Mouse (Mus musculus): ENCODE results near the gene Ttc28. TPM values are rescaled to one million over a fixed set of nuclear protein-coding genes. Genes with fewer than 3 reads are reported as not detected.

The Ttc28 gene
- polyA plus RNA-seq, 1 experiment from 2014 or later = 5.8 TPM

DNA sequence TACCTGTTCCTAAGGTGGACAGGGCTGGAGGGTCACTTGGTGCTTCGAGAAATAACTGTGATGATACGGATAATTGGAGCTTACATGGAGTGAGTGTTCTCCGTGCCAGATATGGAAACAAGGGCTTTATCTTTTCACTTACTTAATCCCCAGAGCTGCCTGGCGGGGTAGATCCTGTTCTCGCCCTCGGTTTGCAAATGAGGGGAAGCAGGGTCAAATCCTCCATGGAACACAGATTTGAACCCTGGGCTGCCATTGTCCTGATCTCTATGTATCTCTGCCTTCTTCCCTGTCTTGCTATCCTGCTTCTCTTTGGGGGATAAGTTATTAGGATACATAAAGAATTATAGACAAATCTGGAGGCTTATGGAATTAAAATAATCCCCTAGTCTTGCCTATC lies 257.7 kb downstream of the Ttc28 start:
- Histone ChIP-seq H3K27ac (ENCODE audit: low read length) (no peak overlapping the region), H3K4me1 (ENCODE audit: control insufficient read depth, insufficient read depth, low read length) (peaks cover 30% of the 10 kb centered on the region), H3K4me2 (ENCODE audit: low read depth, low read length) (no peak overlapping the region), H3K9me3 (replicated peaks; ENCODE audit: control insufficient read depth, low read length) (no peaks in the 10 kb centered on the region), H3K9ac (ENCODE audit: low read length) (no peak overlapping the region), H3K27me3 (ENCODE audit: control insufficient read depth, insufficient read depth, low read length) (no peaks in the 10 kb centered on the region), H3K4me3 (ENCODE audit: low read length) (no peak overlapping the region), H3K36me3 (ENCODE audit: control insufficient read depth, insufficient read depth) (no peaks in the 10 kb centered on the region)
- ATAC-seq (replicated peaks; ENCODE audit: extremely low read depth, insufficient read depth, low FRiP score) = no peak
- WGBS = 37% methylated on average over 6 of the region's 6 CpGs

- Histone ChIP-seq H3K27ac (ENCODE audit: low read length) (no peak overlapping the region), H3K9me3 (replicated peaks; ENCODE audit: control insufficient read depth, low read length) (no peaks in the 10 kb centered on the region), H3K4me1 (ENCODE audit: control insufficient read depth, insufficient read depth, low read length) (peaks cover 30% of the 10 kb centered on the region), H3K4me3 (ENCODE audit: low read length) (no peak overlapping the region), H3K36me3 (ENCODE audit: control insufficient read depth, insufficient read depth) (no peaks in the 10 kb centered on the region), H3K9ac (ENCODE audit: low read length) (no peak overlapping the region), H3K4me2 (ENCODE audit: low read depth, low read length) (no peak overlapping the region), H3K27me3 (ENCODE audit: control insufficient read depth, insufficient read depth, low read length) (no peaks in the 10 kb centered on the region)
- 72% methylated on average over 13 of the region's 13 CpGs for WGBS
- no peak for ATAC-seq (replicated peaks; ENCODE audit: extremely low read depth, insufficient read depth, low FRiP score)
These were observed 258.1 kb downstream of the Ttc28 start for GRCm38 (mm10) chr5:111137742-111138141.

GRCm38 (mm10) chr5:111138239-111138833 lies 258.7 kb downstream of the Ttc28 start:
- no peaks in the 10 kb centered on the region for H3K36me3 ChIP-seq (ENCODE audit: control insufficient read depth, insufficient read depth)
- H3K4me2 ChIP-seq (ENCODE audit: low read depth, low read length) = no peak overlapping the region
- H3K9ac ChIP-seq (ENCODE audit: low read length) = no peak overlapping the region
- H3K4me1 ChIP-seq (ENCODE audit: control insufficient read depth, insufficient read depth, low read length) = peaks cover 30% of the 10 kb centered on the region
- H3K4me3 ChIP-seq (ENCODE audit: low read length) = no peak overlapping the region
- WGBS = 54% methylated on average over 11 of the region's 11 CpGs
- no peaks in the 10 kb centered on the region for H3K9me3 ChIP-seq (replicated peaks; ENCODE audit: control insufficient read depth, low read length)
- H3K27me3 ChIP-seq (ENCODE audit: control insufficient read depth, insufficient read depth, low read length) = no peaks in the 10 kb centered on the region
- no peak for ATAC-seq (replicated peaks; ENCODE audit: extremely low read depth, insufficient read depth, low FRiP score)
- peak overlapping the region; percentile 80 for H3K27ac ChIP-seq (ENCODE audit: low read length)

DNA sequence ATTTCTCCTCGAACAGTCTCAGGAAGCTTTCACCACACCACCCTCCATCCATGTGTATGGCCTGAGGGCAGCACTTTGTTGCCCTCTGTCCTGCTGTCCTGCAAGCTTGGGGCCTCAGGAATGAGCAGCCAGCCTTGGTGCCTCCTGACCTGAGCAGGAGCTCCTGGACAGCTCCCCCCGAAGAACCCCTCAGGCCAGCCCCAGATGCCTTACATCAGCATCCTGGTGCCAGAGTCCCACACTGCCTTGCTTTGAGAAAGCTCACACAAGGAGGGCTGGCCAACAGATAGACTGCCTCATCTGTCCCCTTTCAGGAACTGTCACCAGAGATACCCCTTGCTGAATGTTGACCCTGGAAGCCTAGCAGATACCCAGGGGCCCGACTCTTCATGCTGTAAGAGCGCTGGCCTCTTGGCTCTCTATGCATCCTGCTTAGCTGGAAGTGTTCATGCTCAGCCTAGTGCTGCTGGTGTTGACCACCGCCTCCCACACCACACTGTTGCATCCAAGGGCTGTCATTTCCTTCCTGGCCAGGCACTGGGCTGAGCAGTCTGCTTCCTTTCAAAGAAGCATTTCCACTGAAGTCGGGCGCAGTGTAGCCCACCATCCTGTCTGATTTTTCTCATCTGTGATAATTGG lies 259.4 kb downstream of the Ttc28 start:
- Histone ChIP-seq H3K36me3 (ENCODE audit: control insufficient read depth, insufficient read depth) (no peaks in the 10 kb centered on the region), H3K9me3 (replicated peaks; ENCODE audit: control insufficient read depth, low read length) (no peaks in the 10 kb centered on the region), H3K4me1 (ENCODE audit: control insufficient read depth, insufficient read depth, low read length) (peaks cover 30% of the 10 kb centered on the region), H3K4me3 (ENCODE audit: low read length) (no peak overlapping the region), H3K27me3 (ENCODE audit: control insufficient read depth, insufficient read depth, low read length) (no peaks in the 10 kb centered on the region), H3K27ac (ENCODE audit: low read length) (peak overlapping the region; percentile 80), H3K4me2 (ENCODE audit: low read depth, low read length) (peak overlapping the region; percentile 14; the same call in 1 of the 2 replicates), H3K9ac (ENCODE audit: low read length) (no peak overlapping the region)
- WGBS = 43% methylated on average over 7 of the region's 7 CpGs
- ATAC-seq (replicated peaks; ENCODE audit: extremely low read depth, insufficient read depth, low FRiP score) = peak; percentile 91

- no peak; the same call in 1 of the 2 replicates for ATAC-seq (replicated peaks; ENCODE audit: extremely low read depth, insufficient read depth, low FRiP score)
- Histone ChIP-seq H3K4me1 (ENCODE audit: control insufficient read depth, insufficient read depth, low read length) (peaks cover 30% of the 10 kb centered on the region), H3K4me2 (ENCODE audit: low read depth, low read length) (peak overlapping the region; percentile 14; the same call in 1 of the 2 replicates)
These were observed 260.0 kb downstream of the Ttc28 start for GRCm38 (mm10) chr5:111139622-111140021.

DNA sequence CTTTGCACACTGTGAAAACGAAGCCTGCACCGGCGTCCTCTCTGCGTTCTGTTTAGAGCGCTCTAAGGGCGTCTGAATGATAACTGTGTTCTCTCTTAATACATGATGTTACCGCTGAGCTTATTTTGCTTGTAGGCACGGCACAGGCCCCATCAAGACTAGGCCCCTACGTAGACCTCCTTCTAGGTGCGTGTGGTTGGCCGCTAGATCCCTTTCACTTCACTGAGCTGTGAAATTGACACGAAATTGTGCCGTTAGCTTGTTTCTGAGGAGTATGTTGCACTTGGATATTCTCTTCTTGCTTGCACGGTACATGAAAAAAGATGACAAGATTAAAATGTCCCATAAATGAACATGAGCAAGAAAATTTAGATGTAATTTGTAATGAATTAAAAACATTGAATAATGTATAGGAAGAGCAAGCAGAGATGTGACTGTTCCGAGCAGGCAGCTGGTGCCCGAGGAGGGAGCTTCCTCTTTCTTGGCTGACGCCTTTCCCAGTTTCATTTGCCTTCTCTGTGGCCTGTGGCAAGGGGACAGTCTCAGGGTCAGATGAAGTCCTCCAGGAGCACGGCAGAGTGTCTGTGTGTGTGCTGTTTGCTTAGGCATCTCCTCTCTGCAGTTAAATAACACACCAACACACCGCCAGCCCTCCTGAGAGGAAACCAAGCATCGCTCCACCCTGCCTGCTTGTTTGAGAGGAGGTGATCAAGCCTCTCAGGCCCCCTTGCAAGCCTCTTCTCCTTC lies 261.7 kb downstream of the Ttc28 start:
- H3K36me3 ChIP-seq (ENCODE audit: control insufficient read depth, insufficient read depth) = no peaks in the 10 kb centered on the region
- 83% methylated on average over 20 of the region's 20 CpGs for WGBS
- ATAC-seq (replicated peaks; ENCODE audit: extremely low read depth, insufficient read depth, low FRiP score) = no peak
- H3K4me3 ChIP-seq (ENCODE audit: low read length) = no peak overlapping the region
- no peak overlapping the region for H3K9ac ChIP-seq (ENCODE audit: low read length)
- peaks cover 30% of the 10 kb centered on the region for H3K4me1 ChIP-seq (ENCODE audit: control insufficient read depth, insufficient read depth, low read length)
- no peaks in the 10 kb centered on the region for H3K9me3 ChIP-seq (replicated peaks; ENCODE audit: control insufficient read depth, low read length)
- H3K27me3 ChIP-seq (ENCODE audit: control insufficient read depth, insufficient read depth, low read length) = no peaks in the 10 kb centered on the region
- H3K27ac ChIP-seq (ENCODE audit: low read length) = no peak overlapping the region
- H3K4me2 ChIP-seq (ENCODE audit: low read depth, low read length) = no peak overlapping the region

More at GRCm38 (mm10) chr5:111139622-111140021, 260.0 kb downstream of the Ttc28 start:
- Histone ChIP-seq H3K36me3 (ENCODE audit: control insufficient read depth, insufficient read depth) (no peaks in the 10 kb centered on the region), H3K9me3 (replicated peaks; ENCODE audit: control insufficient read depth, low read length) (no peaks in the 10 kb centered on the region), H3K9ac (ENCODE audit: low read length) (no peak overlapping the region), H3K4me3 (ENCODE audit: low read length) (no peak overlapping the region), H3K27me3 (ENCODE audit: control insufficient read depth, insufficient read depth, low read length) (no peaks in the 10 kb centered on the region), H3K27ac (ENCODE audit: low read length) (peak overlapping the region; percentile 77)
- WGBS = 42% methylated on average over 14 of the region's 14 CpGs

DNA sequence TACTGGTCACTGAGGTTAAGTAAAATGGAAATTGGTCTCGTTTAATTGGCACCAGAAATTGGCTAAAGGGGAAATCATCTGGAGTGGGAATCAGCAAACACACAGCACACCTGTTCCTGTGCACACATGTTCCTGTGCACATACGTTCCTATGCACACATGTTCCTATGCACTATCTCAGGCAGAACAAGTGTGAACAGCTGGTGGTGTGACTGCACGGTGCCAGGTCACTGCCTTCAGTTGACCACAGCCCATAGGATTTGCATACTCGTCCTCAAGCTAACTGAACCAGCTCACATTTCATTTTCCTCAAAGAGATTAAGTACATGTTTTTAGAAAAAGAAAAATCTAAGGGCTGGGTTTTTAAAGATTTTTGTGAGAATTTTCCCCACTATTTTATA lies 263.2 kb downstream of the Ttc28 start:
- Histone ChIP-seq H3K4me2 (ENCODE audit: low read depth, low read length) (no peak overlapping the region), H3K4me3 (ENCODE audit: low read length) (no peak overlapping the region), H3K4me1 (ENCODE audit: control insufficient read depth, insufficient read depth, low read length) (peaks cover 19% of the 10 kb centered on the region), H3K9me3 (replicated peaks; ENCODE audit: control insufficient read depth, low read length) (no peaks in the 10 kb centered on the region), H3K36me3 (ENCODE audit: control insufficient read depth, insufficient read depth) (no peaks in the 10 kb centered on the region), H3K9ac (ENCODE audit: low read length) (no peak overlapping the region), H3K27ac (ENCODE audit: low read length) (no peak overlapping the region), H3K27me3 (ENCODE audit: control insufficient read depth, insufficient read depth, low read length) (no peaks in the 10 kb centered on the region)
- no peak for ATAC-seq (replicated peaks; ENCODE audit: extremely low read depth, insufficient read depth, low FRiP score)
- WGBS = 83% methylated on average over 4 of the region's 4 CpGs

GRCm38 (mm10) chr5:111144411-111144810 lies 264.8 kb downstream of the Ttc28 start:
- Histone ChIP-seq H3K9ac (ENCODE audit: low read length) (no peak overlapping the region), H3K4me2 (ENCODE audit: low read depth, low read length) (no peak overlapping the region), H3K4me3 (ENCODE audit: low read length) (no peak overlapping the region), H3K9me3 (replicated peaks; ENCODE audit: control insufficient read depth, low read length) (no peaks in the 10 kb centered on the region), H3K36me3 (ENCODE audit: control insufficient read depth, insufficient read depth) (no peaks in the 10 kb centered on the region), H3K27ac (ENCODE audit: low read length) (no peak overlapping the region), H3K27me3 (ENCODE audit: control insufficient read depth, insufficient read depth, low read length) (no peaks in the 10 kb centered on the region), H3K4me1 (ENCODE audit: control insufficient read depth, insufficient read depth, low read length) (peaks cover 7% of the 10 kb centered on the region)
- WGBS = 90% methylated on average over 7 of the region's 7 CpGs
- ATAC-seq (replicated peaks; ENCODE audit: extremely low read depth, insufficient read depth, low FRiP score) = no peak

DNA sequence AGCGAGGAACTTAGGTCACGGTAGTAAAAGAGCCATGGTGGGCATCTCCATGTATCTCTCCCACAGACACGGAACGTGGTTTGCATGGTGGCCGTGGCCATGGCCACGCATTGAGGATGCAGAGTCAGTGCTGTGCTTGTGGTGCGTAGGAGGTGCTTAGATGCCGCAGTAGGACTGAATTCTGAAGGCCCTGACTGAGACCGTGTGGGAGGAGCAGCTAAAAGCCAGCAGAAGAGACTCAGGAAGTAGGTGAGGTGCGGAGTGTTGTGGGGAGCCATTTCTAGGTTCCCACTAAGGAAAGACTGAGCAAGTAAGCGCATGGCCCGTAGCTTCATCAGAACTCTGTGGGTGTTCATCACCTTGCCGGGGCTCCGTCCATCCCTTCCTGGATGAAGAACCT lies 271.0 kb downstream of the Ttc28 start:
- H3K36me3 ChIP-seq (ENCODE audit: control insufficient read depth, insufficient read depth) = no peaks in the 10 kb centered on the region
- H3K9ac ChIP-seq (ENCODE audit: low read length) = no peak overlapping the region
- ATAC-seq (replicated peaks; ENCODE audit: extremely low read depth, insufficient read depth, low FRiP score) = no peak
- no peak overlapping the region for H3K4me3 ChIP-seq (ENCODE audit: low read length)
- 92% methylated on average over 14 of the region's 14 CpGs for WGBS
- no peaks in the 10 kb centered on the region for H3K9me3 ChIP-seq (replicated peaks; ENCODE audit: control insufficient read depth, low read length)
- H3K4me2 ChIP-seq (ENCODE audit: low read depth, low read length) = no peak overlapping the region
- H3K27me3 ChIP-seq (ENCODE audit: control insufficient read depth, insufficient read depth, low read length) = no peaks in the 10 kb centered on the region
- H3K27ac ChIP-seq (ENCODE audit: low read length) = no peak overlapping the region
- peaks cover 15% of the 10 kb centered on the region for H3K4me1 ChIP-seq (ENCODE audit: control insufficient read depth, insufficient read depth, low read length)
